Mouse (Mus musculus) ES-Bruce4 (cell line): ENCODE data around the gene Luzp1.

ENCODE experiments used
- CTCF ChIP-seq: IDR thresholded peaks from one replicate; pipeline ENCODE4 v1.8.1; 2011; ENCODE audit warnings: low read depth, low read length
- EP300 ChIP-seq: IDR thresholded peaks from 2 replicates; pipeline ENCODE4 v1.6.1; 2011; ENCODE audit warnings: low read depth, low read length; ENCODE audit not compliant: insufficient read depth
- POLR2A ChIP-seq: IDR thresholded peaks from one replicate; pipeline ENCODE4 v1.8.1; 2011; ENCODE audit warnings: low read length; ENCODE audit not compliant: insufficient read depth

GRCm38 (mm10) chr4:136547721-136548120 lies 78.2 kb downstream of the Luzp1 start:
- TF ChIP-seq CTCF = no peak
- no peak for TF ChIP-seq EP300
- no peak for TF ChIP-seq POLR2A
